Mouse (Mus musculus) limb, embryonic 11.5 days (tissue): ENCODE results near the gene Akt1. TPM values are rescaled to one million over a fixed set of nuclear protein-coding genes. Genes with fewer than 3 reads are reported as not detected.

Source experiments
- ATAC-seq: fragments of 200-750 bp; cut with Nextera tagmentation; 2 replicates; pipeline ENCODE4 v1.8.0; 2017; ENCODE audit warnings: low read depth; ENCODE audit not compliant: insufficient number of reproducible peaks, low FRiP score, low TSS enrichment
- DNase-seq: peaks from one replicate; pipeline ENCODE4 v3.0.0-alpha.2; 2015; ENCODE audit warnings: low spot score
- H3K27ac ChIP-seq: fragments of 300-500 bp; sonication (generic); replicated peaks from 2 replicates; pipeline ENCODE4 v1.5.1; 2014; ENCODE audit warnings: low read depth, mild to moderate bottlenecking, low read length
- H3K27me3 ChIP-seq: fragments of 300-500 bp; sonication (generic); 2 replicates; pipeline ENCODE4 v1.6.1; 2014; ENCODE audit warnings: mild to moderate bottlenecking, low read length, mixed read lengths; ENCODE audit not compliant: control insufficient read depth, insufficient read depth
- H3K36me3 ChIP-seq: fragments of 300-500 bp; sonication (generic); 2 replicates; pipeline ENCODE4 v1.6.1; 2014; ENCODE audit warnings: mild to moderate bottlenecking, low read length, moderate library complexity, mixed read lengths; ENCODE audit not compliant: control insufficient read depth, insufficient read depth
- H3K4me1 ChIP-seq: fragments of 300-500 bp; sonication (generic); 2 replicates; pipeline ENCODE4 v1.6.1; 2014; ENCODE audit warnings: low read length, mixed read lengths; ENCODE audit not compliant: control insufficient read depth, insufficient read depth
- H3K4me2 ChIP-seq: fragments of 300-500 bp; sonication (generic); 2 replicates; pipeline ENCODE4 v1.6.1; 2014; ENCODE audit warnings: low read depth, mild to moderate bottlenecking, moderate library complexity; ENCODE audit not compliant: severe bottlenecking
- H3K4me3 ChIP-seq: fragments of 300-500 bp; sonication (generic); 2 replicates; pipeline ENCODE4 v1.5.1; 2014; ENCODE audit warnings: low read depth, low read length
- H3K9ac ChIP-seq: fragments of 300-500 bp; sonication (generic); 2 replicates; pipeline ENCODE4 v1.6.1; 2014; ENCODE audit warnings: mild to moderate bottlenecking, low read length
- H3K9me3 ChIP-seq: fragments of 300-500 bp; sonication (generic); 2 replicates; pipeline ENCODE4 v1.6.1; 2016; ENCODE audit warnings: low read length; ENCODE audit not compliant: control insufficient read depth
- WGBS: fragments of 180-500 bp; shearing (Covaris S2); extraction: QIAGEN DNeasy Blood & Tissue Kit; methylation state at CpG from one replicate; pipeline ENCODE4 v1.1.7; 2014; 5-methylcytosine and 5-hydroxymethylcytosine counted together
- polyA plus RNA-seq: library from polyadenylated mRNA; unstranded; fragments of >200 nt; fragmentation: Nextera tagmentation; extraction: Ambion mirVana; gene quantifications from 2 replicates; pipeline ENCODE4 v1.2.1, GENCODE M21; 2014

Gene Akt1
- polyA plus RNA-seq, 1 experiment from 2014 or later, result 95.4 TPM

- no peak overlapping the region for H3K27ac ChIP-seq
- H3K9ac ChIP-seq, result no peak overlapping the region
- H3K27me3 ChIP-seq, result no peaks in the 10 kb centered on the region
- no peak overlapping the region for H3K4me2 ChIP-seq
- peaks cover 34% of the 10 kb centered on the region for H3K36me3 ChIP-seq
- no peaks in the 10 kb centered on the region for H3K9me3 ChIP-seq
- no peak for ATAC-seq
- H3K4me3 ChIP-seq, result no peak overlapping the region
- DNase-seq, result no peak
- 89% methylated on average over 10 of the region's 10 CpGs for WGBS
- peaks cover 22% of the 10 kb centered on the region for H3K4me1 ChIP-seq
These were observed 6.9 kb downstream of the Akt1 start for GRCm38 (mm10) chr12:112667619-112668297.

GRCm38 (mm10) chr12:112665881-112666544, 8.7 kb downstream of the Akt1 start:
- Histone ChIP-seq H3K36me3 (peaks cover 44% of the 10 kb centered on the region), H3K27me3 (no peaks in the 10 kb centered on the region), H3K4me3 (no peak overlapping the region), H3K4me1 (peaks cover 9% of the 10 kb centered on the region), H3K27ac (no peak overlapping the region), H3K9ac (no peak overlapping the region), H3K4me2 (no peak overlapping the region), H3K9me3 (no peaks in the 10 kb centered on the region)
- ATAC-seq, result no peak
- DNase-seq, result no peak
- WGBS, result 94% methylated on average over 9 of the region's 9 CpGs

GRCm38 (mm10) chr12:112665445-112665844, 9.2 kb downstream of the Akt1 start:
- H3K4me2 ChIP-seq, result no peak overlapping the region
- H3K9me3 ChIP-seq, result no peaks in the 10 kb centered on the region
- no peak overlapping the region for H3K4me3 ChIP-seq
- H3K9ac ChIP-seq, result no peak overlapping the region
- no peak for DNase-seq
- no peak for ATAC-seq
- no peak overlapping the region for H3K27ac ChIP-seq
- no peaks in the 10 kb centered on the region for H3K27me3 ChIP-seq
- WGBS, result 85% methylated on average over 18 of the region's 18 CpGs
- H3K4me1 ChIP-seq, result peaks cover 10% of the 10 kb centered on the region
- peaks cover 47% of the 10 kb centered on the region for H3K36me3 ChIP-seq

- H3K27me3 ChIP-seq, result no peaks in the 10 kb centered on the region
- H3K36me3 ChIP-seq, result peaks cover 41% of the 10 kb centered on the region
- DNase-seq (no peak), ATAC-seq (no peak)
- no peak overlapping the region for H3K9ac ChIP-seq
- H3K4me2 ChIP-seq, result no peak overlapping the region
- WGBS, result 69% methylated on average over 5 of the region's 5 CpGs
- H3K9me3 ChIP-seq, result no peaks in the 10 kb centered on the region
- H3K4me3 ChIP-seq, result no peak overlapping the region
- H3K27ac ChIP-seq, result no peak overlapping the region
- H3K4me1 ChIP-seq, result peaks cover 10% of the 10 kb centered on the region
These were observed 10.0 kb downstream of the Akt1 start for GRCm38 (mm10) chr12:112664656-112665055.

- WGBS, result 74% methylated on average over 2 of the region's 2 CpGs
- peaks cover 38% of the 10 kb centered on the region for H3K36me3 ChIP-seq
- H3K9me3 ChIP-seq, result no peaks in the 10 kb centered on the region
- no peak overlapping the region for H3K4me3 ChIP-seq
- no peak for DNase-seq
- ATAC-seq, result no peak
- H3K27ac ChIP-seq, result no peak overlapping the region
- peaks cover 10% of the 10 kb centered on the region for H3K4me1 ChIP-seq
- H3K9ac ChIP-seq, result no peak overlapping the region
- H3K4me2 ChIP-seq, result no peak overlapping the region
- H3K27me3 ChIP-seq, result no peaks in the 10 kb centered on the region
These were observed 10.6 kb downstream of the Akt1 start for GRCm38 (mm10) chr12:112664124-112664523.

- Histone ChIP-seq H3K9ac (no peak overlapping the region), H3K4me3 (no peak overlapping the region), H3K36me3 (peaks cover 36% of the 10 kb centered on the region), H3K4me1 (peaks cover 10% of the 10 kb centered on the region), H3K27ac (no peak overlapping the region), H3K4me2 (no peak overlapping the region), H3K27me3 (no peaks in the 10 kb centered on the region), H3K9me3 (no peaks in the 10 kb centered on the region)
- DNase-seq (no peak), ATAC-seq (no peak)
- 95% methylated on average over 12 of the region's 12 CpGs for WGBS
These were observed 11.0 kb downstream of the Akt1 start for GRCm38 (mm10) chr12:112663716-112664115.

GRCm38 (mm10) chr12:112663303-112663702, 11.4 kb downstream of the Akt1 start:
- H3K27ac ChIP-seq, result no peak overlapping the region
- DNase-seq, result no peak
- WGBS, result 93% methylated on average over 11 of the region's 11 CpGs
- peaks cover 10% of the 10 kb centered on the region for H3K4me1 ChIP-seq
- no peak overlapping the region for H3K4me2 ChIP-seq
- H3K36me3 ChIP-seq, result peaks cover 37% of the 10 kb centered on the region
- no peak overlapping the region for H3K9ac ChIP-seq
- no peaks in the 10 kb centered on the region for H3K9me3 ChIP-seq
- no peaks in the 10 kb centered on the region for H3K27me3 ChIP-seq
- H3K4me3 ChIP-seq, result no peak overlapping the region
- ATAC-seq, result no peak

GRCm38 (mm10) chr12:112661851-112662250, 12.8 kb downstream of the Akt1 start:
- Histone ChIP-seq H3K27me3 (no peaks in the 10 kb centered on the region), H3K4me1 (peaks cover 10% of the 10 kb centered on the region), H3K27ac (no peak overlapping the region), H3K4me2 (no peak overlapping the region), H3K4me3 (no peak overlapping the region), H3K9ac (no peak overlapping the region), H3K36me3 (peaks cover 42% of the 10 kb centered on the region), H3K9me3 (no peaks in the 10 kb centered on the region)
- ATAC-seq (no peak), DNase-seq (no peak)
- WGBS, result 86% methylated on average over 9 of the region's 9 CpGs
